Mouse (Mus musculus): ENCODE measurements around the gene Caprin1. TPM values are rescaled to one million over a fixed set of nuclear protein-coding genes. Genes with fewer than 3 reads are reported as not detected.
A peak's percentile ranks its signal among the peaks of the same experiment; 100 is the strongest.

The Caprin1 gene
- total RNA-seq (2021): 100 to 1,000 TPM; 374 to 394 TPM
- long read RNA-seq, experiment 1, full-length matches to known transcripts: 80 of 166 reads
- long read RNA-seq, experiment 1, partial matches to known transcripts: 65 of 166 reads
- long read RNA-seq, experiment 1, other reads (novel, unspliced or antisense): 21 of 166 reads
- long read RNA-seq, experiment 2, full-length matches to known transcripts: 76 of 170 reads
- long read RNA-seq, experiment 2, partial matches to known transcripts: 64 of 170 reads
- long read RNA-seq, experiment 2, other reads (novel, unspliced or antisense): 30 of 170 reads

DNA sequence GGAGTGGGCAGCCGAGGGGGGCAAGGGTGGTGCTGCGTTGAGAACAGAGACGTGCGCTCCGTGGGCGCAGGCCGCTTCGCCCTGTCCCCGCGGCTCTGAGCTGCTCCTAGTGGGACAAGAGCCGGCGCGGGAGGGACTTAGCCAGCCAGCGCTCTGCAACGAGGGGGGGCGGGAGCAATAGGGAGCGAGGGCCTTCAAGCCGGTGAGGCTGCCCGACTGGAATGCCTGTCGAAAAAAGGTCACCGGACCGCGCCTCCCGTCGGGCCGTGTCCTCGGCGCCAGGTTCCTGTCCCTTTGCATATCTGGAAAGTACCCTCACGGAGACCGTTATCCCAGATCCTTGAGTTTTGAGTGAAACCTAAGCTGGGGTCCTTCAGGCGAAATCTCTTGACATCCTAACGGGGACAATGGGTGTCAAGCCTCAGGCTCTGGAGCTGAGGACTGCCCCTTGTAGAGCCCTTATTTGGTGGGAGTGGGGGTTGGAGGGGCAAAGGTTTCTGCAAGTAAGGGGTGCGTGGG, at the start of gene Caprin1:
Gene Caprin1 (minus strand): TSS at position 159 of the 519 bp plus-strand sequence.
- DNase-seq (ENCODE audit: low spot score in 2 of 2): peak; percentile 95 to 99

DNA sequence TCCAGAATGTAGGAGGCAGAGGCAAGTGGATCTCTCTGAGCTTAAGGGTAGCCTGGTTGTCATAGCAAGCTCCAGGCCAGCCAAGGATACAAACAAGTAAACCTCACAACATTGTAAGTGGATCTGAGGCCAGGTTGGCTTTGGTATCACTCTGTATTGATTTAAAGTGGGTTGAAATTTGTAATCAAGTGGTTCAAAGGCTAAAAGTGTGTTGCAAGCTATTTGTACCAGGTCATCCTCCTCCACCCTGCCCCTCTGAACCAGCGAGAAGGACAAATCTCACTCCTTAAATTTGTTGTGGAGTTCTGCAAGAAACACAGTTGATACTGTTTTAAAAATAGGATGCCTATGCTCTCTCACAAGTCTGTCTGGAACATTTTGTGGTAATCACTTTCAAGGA, 49.4 kb upstream of the Caprin1 start:
- DNase-seq (ENCODE audit: low spot score in 2 of 2): no peak

DNA sequence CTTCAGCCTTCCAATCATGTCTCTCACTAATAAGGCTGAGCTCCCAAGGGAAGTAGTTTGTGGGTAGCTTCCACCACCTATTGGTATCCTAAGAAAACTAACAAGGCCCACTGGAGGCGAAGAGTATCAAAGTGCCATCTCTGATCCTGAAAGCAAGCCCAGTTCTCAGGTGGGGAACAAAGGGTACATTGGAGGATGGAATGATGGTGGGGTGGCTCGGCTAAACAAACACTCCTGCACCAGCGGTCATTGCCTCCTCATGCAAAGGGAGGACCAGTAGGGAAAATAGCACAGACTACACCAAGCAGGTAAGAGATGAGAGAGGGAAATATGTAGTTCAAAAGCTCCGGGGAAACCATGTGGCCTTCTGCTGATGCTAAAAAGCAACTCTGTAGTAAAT, 48.8 kb upstream of the Caprin1 start:
- no peak for DNase-seq (ENCODE audit: low spot score in 2 of 2)

DNA sequence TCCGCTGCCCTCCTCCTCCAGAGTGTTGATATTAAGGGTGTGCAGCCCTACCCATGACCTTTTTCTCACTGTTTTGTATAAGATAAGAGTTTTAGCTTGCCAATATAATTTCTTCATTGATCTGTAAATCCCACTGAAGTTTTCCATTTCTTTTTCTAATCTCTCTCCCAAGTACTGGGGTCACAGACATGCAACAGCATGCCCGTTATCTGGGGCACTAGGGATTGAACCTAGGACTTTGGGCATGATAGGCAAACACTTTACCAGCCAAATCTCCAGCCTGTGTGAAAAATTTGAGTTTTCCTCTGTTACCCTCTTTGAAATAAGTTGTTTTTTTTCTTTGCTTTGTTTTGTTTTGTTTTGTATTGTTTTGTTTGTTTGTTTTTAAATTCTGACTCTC, 46.6 kb upstream of the Caprin1 start:
- no peak for DNase-seq (ENCODE audit: low spot score in 2 of 2)

DNA sequence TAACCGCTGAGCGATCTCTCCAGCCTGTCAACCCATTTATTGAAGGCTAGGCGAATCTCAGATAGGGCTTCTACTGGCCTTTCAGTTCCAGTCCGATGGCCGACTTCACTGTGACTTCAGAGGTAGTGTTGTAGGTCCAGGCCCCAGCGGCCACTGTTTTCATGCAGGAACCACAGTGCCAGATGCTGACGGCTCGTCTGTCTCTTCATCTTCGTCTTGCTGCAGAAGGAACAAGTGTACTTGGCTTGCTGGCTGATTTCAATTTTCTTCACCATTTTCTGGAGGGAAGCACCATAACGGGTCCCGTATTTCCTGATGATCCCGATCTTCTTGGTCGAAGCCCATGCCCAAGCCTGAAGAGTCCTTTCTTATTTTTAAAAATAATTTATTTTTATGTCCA, 45.9 kb upstream of the Caprin1 start:
- no peak for DNase-seq (ENCODE audit: low spot score in 2 of 2)

DNA sequence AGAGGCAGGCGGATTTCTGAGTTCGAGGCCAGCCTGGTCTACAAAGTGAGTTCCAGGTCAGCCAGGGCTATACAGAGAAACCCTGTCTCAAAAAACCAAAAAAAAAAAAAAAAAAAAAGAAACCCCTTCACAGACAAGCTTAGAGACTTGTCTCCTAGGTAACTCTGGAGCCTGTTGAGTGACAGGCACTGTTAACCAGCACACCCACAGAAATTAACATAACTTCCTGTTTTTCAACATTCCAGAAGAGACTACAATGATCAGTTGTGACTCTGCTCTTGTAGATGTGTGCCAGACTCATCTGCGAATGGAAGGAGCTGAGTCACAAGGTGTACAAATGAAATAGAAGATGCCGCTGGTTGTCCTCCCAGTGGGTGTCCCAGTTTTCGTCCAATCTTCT, 44.9 kb upstream of the Caprin1 start:
- no peak for DNase-seq (ENCODE audit: low spot score in 2 of 2)

DNA sequence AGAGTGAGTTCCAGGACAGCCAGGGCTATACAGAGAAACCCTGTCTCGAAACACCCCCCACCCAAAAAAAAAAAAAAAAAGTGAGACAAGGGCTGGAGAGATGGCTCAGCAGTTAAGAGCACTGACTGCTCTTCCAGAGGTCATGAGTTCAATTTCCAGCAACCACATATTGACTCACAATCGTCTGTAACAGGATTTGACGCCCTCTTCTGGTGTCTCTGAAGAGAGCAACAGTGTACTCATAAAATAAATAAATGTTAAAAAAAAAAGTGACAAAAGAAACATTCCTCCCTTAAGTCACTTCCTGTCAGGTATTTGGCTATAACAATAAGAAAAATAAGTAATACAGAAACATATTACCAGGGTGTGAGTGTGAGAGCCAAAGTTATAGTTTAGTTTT, 41.0 kb upstream of the Caprin1 start:
- DNase-seq (ENCODE audit: low spot score in 2 of 2): no peak

DNA sequence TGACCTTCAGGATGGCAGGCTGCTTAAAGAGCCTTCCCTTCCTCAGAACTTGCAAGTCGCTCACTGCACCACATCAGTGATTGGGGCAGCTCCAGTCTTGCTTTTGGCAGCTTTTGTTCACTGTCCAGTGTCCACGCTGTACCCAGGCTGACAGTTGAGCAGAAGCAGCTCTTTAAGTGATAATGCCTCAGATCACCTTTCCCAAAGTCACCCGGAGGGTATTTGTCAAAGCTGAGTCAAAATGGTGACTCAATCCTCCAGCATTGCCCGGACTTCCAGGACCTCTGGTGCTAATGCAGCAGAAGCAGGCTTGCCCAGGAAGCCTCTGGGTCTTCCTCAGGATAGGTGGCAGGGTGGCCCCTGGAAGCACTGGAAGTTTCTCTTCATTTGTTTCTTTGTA, 39.7 kb upstream of the Caprin1 start:
- no peak for DNase-seq (ENCODE audit: low spot score in 2 of 2)

DNA sequence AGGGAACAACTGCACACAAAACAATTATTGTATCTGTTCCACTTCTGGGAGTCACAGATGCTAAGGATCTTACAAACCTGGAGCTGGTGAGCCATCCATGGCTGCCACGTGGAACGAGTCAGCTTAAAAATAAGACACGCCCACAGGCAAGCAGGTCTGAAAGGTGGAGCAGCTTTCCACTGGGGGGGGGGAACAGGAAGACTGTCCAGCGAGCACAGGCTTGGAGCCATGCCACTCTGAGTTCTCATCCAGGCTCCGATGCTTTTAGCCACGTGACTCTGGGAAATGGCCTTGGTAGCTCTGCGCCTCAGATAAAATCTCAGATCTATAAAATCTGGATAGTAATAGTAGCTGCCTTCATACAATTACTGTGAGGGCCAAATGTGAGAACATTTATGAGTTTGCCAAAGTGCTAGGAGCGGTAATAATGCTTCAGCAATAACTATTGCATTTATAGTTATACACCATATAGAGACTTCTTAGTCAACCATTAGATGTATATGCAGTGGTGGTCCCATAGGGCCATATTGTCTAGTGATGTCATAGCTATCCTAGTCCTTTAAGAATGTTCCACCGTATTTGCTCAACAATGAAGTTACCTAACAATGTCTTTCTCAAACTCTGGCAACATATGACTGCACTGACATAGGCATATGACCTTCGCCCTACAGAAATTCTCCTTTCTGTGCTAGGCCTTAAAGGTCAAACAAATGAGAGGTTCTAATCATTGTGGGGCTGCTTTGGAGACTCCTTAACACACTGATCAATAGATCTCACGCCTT, 38.4 kb upstream of the Caprin1 start:
- no peak for DNase-seq (ENCODE audit: low spot score in 2 of 2)

DNA sequence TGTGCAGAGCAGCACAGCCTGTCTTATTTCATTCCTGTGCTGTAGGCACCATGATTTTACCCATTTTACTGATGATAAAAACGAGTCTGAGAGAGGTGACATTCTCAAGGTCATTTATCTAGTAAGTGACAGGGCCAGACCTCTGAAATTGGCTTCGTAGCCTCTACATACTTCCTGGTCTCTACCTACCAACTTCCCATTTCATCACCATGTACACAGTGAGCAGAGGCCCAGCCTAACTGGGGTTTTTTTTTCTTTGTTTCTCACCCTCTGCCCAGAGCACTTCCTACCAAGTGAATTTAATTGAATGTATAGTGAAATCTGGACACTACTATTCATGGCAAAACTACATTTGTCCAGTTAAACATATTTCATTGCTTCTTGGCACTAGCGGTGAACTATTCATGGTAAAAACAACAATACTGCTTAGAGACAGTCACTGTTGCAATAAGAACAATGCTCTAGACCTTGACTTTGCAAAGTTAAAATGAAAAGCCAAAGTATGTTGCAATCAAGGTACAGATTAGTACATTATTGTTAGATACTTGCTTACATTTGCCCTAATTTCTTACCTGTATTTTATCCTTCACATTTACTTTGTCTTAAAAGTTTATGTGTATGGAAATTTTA, 36.5 kb upstream of the Caprin1 start:
- DNase-seq (ENCODE audit: low spot score in 2 of 2): no peak

DNA sequence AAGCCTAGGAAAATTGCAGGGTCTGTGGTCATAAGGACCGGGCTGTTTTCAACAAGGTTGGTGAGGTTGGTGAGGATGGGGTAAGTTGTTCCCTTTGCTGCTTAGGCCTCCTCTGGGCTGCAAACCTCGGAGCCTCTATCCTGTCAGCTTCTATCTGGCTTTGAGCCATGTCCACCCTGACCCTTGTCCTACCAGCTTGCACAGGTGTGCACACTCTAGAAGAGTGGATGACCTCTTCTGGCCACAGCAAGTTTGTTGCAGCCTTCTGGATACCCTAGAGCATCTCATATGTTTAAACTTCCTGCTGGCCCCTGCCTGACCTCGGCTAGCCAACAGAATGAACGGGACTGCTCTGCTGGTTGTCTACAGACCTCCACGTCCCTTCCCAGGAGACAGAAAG, 35.5 kb upstream of the Caprin1 start:
- DNase-seq (ENCODE audit: low spot score in 2 of 2): no peak

DNA sequence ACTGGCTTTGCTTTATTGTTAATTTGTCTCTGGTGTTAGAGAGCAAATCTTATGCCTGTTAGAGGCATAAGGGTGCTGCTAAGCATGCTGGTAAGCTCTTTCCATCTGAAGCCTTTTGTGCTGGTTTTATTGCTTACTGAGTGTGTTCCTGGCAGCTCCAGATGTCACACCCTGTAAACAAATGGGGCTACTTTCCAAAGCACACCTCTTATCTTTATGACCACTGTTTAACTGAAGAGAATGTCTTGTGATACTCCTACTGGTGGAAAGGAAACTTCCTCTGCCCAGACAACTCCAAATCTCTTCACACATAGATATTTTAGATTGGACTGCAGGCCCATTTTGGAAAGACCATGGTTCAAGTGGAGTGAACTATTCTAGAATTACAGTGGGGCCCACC, 31.5 kb upstream of the Caprin1 start:
- DNase-seq (ENCODE audit: low spot score in 2 of 2): no peak

DNA sequence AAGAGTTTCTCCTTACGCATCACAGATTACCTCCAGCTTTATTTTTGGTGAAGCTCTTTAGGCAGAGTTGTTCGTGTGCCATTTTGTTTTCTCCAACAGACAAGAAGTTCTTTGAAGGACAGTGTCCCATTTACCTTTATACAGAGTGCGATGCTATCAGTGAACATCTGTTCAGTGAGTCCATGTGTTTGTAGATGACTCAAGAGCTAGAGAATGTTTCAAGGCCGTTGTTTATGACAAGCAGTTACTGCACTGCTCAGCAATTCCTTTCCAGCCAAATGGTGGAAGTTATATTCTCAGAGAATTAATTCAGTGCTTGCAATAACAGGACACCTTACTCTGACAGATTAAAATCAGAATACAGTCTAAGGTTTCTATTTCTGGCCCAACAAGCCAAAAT, 27.5 kb upstream of the Caprin1 start:
- no peak for DNase-seq (ENCODE audit: low spot score in 2 of 2)

DNA sequence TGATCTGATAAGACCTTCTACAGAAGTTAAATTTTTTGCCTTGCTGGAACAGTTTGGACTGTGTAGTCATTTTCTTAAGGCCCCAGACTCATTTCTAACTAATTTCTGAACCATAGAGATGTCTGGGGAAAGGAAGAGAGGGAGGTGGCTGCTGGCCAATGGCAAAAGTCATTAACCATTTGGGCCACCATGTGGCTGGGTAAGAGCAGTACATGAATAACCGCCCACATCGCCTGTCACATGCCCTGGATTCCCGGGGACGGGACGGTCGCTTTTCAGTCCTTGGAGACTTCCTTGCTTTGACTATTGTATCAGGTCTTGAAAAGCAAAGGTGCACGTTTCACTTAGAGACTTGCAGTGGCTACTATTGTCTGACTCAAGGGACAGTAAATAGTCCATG, 25.1 kb upstream of the Caprin1 start:
- no peak for DNase-seq (ENCODE audit: low spot score in 2 of 2)

DNA sequence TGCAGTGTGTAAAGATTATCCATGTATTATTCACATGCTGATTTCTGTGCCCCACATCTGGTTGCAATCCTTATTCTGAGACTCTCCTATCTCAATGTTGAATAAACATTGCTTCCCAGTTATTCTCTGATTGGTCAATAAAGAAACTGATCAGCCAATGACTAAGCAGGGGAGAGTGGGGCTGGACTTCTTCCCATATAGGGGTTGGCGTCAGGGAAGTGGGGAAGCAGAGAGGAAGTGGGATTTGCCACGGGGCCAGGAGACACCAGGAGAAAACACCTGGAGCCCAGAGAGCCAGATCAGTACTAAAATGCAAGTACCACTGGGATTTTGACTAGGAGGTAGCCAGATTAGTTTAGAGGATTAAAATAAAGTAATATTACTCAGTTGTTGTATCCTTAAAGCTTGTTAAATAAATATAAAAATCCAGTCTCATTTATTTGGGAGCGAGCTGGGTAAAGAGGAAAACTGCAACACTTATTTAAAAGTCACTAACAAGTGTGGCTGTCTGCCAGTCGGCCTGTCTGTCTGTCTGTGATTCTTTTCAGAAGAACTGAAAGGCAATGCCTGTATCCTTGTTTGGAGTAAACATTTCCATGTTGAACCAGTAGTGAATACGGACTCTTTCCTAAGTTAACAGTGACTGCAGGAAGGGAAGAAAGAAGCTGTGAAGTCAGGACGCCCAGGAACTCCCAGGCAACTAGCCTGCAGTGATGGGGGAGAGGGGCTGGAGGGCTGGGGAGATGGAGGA, 19.9 kb upstream of the Caprin1 start:
- no peak for DNase-seq (ENCODE audit: low spot score in 2 of 2)

DNA sequence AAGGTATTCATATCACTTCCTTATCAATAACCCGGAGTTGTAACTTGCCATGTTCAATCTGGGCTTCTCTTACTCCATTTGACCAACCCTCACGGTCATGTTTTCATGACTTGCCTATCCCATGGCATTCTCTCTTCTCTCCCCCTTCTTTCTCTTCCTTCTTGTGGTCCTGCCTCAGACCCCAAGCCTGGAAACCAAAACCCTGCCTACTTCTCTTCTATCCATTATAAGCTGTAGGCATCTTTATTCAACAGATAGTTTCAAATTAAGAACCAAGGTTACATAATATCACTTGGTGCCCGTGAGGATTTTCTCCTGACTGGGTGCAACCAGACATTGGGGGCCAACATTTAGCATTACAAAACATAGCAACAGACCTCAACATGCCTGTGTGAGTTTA, 18.5 kb upstream of the Caprin1 start:
- DNase-seq (ENCODE audit: low spot score in 2 of 2): no peak

DNA sequence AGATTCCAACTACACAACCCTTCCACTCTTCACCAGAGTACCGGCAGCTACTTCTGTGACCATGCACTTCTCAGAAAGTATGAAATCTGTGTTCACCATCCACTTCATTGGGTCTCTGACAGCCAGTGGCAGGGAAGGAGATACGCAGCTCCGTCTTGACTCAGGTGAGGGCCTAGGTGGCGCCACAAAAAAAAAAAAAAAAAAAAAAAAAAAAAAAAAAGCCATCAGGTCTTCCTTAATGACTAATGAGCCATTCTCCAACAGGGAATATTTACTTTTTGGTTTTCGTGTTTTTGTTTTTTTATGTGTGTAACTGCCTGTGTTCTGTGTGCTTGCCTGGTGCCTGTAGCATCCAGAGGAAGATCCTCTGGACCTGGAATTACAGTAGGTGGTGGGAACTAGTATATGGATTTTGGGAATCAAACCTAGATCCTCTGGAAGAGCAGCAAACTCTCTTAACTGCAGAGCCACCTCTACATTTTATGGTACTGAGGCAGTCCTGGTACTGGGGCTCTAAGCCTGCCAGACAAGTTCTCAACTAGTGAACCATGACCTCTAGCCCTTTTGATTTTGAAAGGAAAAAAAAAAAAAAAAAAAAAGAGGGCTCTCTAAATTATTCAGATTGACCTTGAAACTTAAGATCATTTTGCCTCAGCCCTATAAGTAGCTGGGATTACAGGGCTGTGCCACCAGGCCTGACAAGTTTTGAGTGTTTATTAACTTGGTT, 14.2 kb upstream of the Caprin1 start:
- DNase-seq (ENCODE audit: low spot score in 2 of 2): no peak

DNA sequence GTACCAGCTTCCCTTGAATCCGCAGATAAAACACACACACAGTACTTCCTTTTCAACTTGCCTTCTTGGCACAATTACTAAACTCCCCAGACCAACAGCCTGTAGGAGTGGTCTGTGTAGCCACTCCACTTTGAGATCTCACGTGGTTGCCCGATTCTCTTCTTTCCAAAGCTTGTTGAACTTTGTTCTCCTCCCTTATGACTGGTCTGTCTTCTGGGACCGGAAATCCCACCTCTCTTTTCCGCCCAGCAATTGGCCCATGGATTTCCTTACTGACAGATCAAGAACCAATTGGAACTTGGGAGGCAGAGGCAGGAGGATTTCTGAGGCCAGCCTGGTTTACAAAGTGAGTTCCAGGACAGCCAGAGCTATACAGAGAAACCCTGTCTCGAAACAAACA, 13.0 kb upstream of the Caprin1 start:
- DNase-seq (ENCODE audit: low spot score in 2 of 2): no peak

DNA sequence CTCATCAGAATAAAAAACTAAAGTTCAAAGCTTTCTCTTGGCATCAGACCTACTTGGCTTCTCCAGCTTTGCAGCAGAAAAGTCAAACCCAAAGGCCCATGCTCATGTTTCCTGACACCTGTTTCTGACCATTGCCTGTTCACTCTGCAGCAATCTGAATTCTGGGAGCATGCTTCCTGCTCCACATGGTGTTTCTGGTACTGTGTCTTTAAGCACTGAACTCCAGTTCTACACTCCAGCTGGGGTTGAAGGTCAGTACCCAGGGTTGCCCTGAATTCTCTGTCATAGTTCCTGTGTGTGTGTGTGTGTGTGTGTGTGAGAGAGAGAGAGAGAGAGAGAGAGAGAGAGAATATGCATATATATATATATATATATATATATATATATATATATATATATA, 11.0 kb upstream of the Caprin1 start:
- DNase-seq (ENCODE audit: low spot score in 2 of 2): no peak

DNA sequence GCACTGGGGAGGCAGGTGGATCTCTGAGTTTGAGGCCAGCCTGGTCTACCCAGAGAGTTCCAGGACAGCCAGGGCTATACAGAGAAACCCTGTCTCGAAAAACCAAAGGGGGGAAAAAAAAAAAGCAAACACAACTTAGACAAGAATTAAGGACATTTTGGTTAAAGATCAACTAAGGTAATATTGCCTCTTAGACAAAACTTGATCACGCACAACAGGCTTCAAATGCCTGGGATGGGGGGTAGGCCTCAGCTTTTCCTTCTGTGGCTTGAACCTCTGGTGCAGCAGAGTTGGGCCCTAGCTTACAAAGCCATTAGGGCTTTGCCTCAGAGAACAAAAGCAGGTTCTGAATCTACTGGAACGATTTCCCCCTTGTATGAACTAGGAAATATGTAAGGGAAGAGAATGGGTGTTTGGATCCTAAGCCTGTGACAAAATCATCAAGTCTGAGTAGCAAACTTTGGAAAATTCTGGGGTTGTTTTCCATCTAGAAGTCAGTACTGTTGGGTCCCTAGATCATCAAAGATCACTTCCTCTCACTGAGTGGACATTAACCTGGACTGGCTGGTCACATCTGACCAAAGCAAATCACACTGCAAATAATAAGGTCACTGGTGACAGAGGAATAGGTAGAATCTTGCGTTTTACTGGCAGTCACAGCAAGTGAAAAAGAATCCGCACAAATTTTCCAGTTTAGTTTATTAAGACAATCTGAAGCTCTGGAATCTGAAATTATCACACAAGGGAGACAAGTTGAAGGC, 6.5 kb upstream of the Caprin1 start:
- DNase-seq (ENCODE audit: low spot score in 2 of 2): no peak

Data from layer of hippocampus, postnatal 14 days (tissue).